Mouse (Mus musculus) brain, embryonic 14.5 days (tissue): ENCODE data around the gene Ercc4.

Source experiments
- CTCF ChIP-seq: fragments of 200-500 bp; IDR thresholded peaks from 2 replicates; pipeline ENCODE4 v1.5.1; 2012; ENCODE audit warnings: inconsistent platforms, mild to moderate bottlenecking, moderate library complexity, borderline replicate concordance; ENCODE audit not compliant: insufficient read depth, insufficient read length; ENCODE audit errors: extremely low read depth
- POLR2A ChIP-seq: fragments of 200-500 bp; IDR thresholded peaks from 2 replicates; pipeline ENCODE4 v1.6.1; 2012; ENCODE audit warnings: mild to moderate bottlenecking, inconsistent platforms, borderline replicate concordance; ENCODE audit not compliant: poor library complexity, insufficient read depth, insufficient read length, severe bottlenecking; ENCODE audit errors: extremely low read depth

DNA sequence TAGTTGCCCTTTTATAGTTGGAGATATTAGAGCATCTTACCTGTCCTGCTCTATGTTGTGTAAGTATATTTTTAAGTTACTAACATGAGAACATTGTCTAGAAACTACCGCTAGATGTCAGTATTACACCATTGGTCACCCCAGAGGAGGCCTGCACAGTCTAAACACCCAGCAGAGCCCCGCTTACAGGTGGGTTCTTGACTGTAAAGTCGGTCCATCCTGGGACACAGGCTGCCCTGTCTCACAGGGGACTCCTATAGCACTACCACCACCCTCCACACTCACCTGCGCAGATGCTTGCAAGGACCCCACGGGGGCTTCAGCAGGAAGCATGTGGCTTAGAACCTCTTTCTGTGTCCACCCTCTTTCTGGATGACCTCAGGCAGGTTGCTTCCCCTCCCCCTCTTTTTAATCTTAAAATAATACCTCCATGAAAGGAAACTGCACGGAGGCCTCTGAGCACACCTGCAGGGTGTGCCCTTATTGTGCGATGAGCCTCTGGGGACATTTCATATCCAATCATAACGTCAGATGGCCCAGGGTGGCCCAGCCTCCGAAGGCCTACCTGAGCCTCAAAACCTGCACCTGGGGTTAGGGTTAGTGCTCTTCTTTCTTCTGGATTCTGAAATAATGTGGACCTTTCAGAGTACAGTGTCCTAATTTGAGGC is 7.9 kb downstream of the Ercc4 start:
- TF ChIP-seq POLR2A (no peak), CTCF (peak; percentile 62; the same call in 1 of the 2 replicates)
